Mouse (Mus musculus) heart, embryonic 13.5 days (tissue): ENCODE data around the gene Hic1. TPM values are rescaled to one million over a fixed set of nuclear protein-coding genes. Genes with fewer than 3 reads are reported as not detected.

ENCODE experiments used
- ATAC-seq: fragments of 200-750 bp; cut with Nextera tagmentation; 2 replicates; pipeline ENCODE4 v1.8.0; 2017; ENCODE audit warnings: moderate TSS enrichment; ENCODE audit not compliant: insufficient number of reproducible peaks, low FRiP score, low TSS enrichment; ENCODE audit errors: extremely low read depth
- H3K27ac ChIP-seq: fragments of 300-500 bp; sonication (generic); replicated peaks from 2 replicates; pipeline ENCODE4 v1.5.1; 2015; ENCODE audit warnings: moderate library complexity, mild to moderate bottlenecking, inconsistent platforms
- H3K27me3 ChIP-seq: fragments of 300-500 bp; sonication (generic); replicated peaks from 2 replicates; pipeline ENCODE4 v1.6.1; 2015; ENCODE audit warnings: mild to moderate bottlenecking, inconsistent platforms
- H3K36me3 ChIP-seq: fragments of 300-500 bp; sonication (generic); 2 replicates; pipeline ENCODE4 v1.6.1; 2015; ENCODE audit warnings: mild to moderate bottlenecking, inconsistent platforms
- H3K4me1 ChIP-seq: fragments of 300-500 bp; sonication (generic); 2 replicates; pipeline ENCODE4 v1.6.1; 2015; ENCODE audit warnings: inconsistent platforms
- H3K4me2 ChIP-seq: fragments of 300-500 bp; sonication (generic); 2 replicates; pipeline ENCODE4 v1.6.1; 2015; ENCODE audit warnings: inconsistent platforms, mild to moderate bottlenecking, moderate library complexity
- H3K4me3 ChIP-seq: fragments of 300-500 bp; sonication (generic); 2 replicates; pipeline ENCODE4 v1.5.1; 2015; ENCODE audit warnings: moderate library complexity, mild to moderate bottlenecking, inconsistent platforms
- H3K9ac ChIP-seq: fragments of 300-500 bp; sonication (generic); 2 replicates; pipeline ENCODE4 v1.6.1; 2015; ENCODE audit warnings: inconsistent platforms, mild to moderate bottlenecking, moderate library complexity
- H3K9me3 ChIP-seq: fragments of 300-500 bp; sonication (generic); 2 replicates; pipeline ENCODE4 v1.6.1; 2016; ENCODE audit warnings: inconsistent platforms
- WGBS: fragments of 180-500 bp; shearing (Covaris S2); methylation state at CpG from one replicate; pipeline ENCODE4 v1.1.7; 2015; ENCODE audit warnings: mixed read lengths; 5-methylcytosine and 5-hydroxymethylcytosine counted together
- polyA plus RNA-seq: library from polyadenylated mRNA; unstranded; fragments of >200 nt; fragmentation: Nextera tagmentation; extraction: Ambion mirVana; gene quantifications from 2 replicates; pipeline ENCODE4 v1.2.1, GENCODE M21; 2015

Hic1 gene
- polyA plus RNA-seq, 1 experiment from 2014 or later = 9.4 TPM

- Histone ChIP-seq H3K9ac (no peak overlapping the region), H3K9me3 (no peaks in the 10 kb centered on the region), H3K4me3 (no peak overlapping the region), H3K27ac (peak overlapping the region; percentile 6; the same call in 1 of the 2 replicates), H3K36me3 (no peaks in the 10 kb centered on the region), H3K4me2 (no peak overlapping the region), H3K27me3 (no peaks in the 10 kb centered on the region), H3K4me1 (peaks cover 60% of the 10 kb centered on the region)
- ATAC-seq = no peak
- WGBS = 73% methylated on average over 4 of the region's 4 CpGs
These were observed 34.6 kb upstream of the Hic1 start for GRCm38 (mm10) chr11:75203926-75204325.

GRCm38 (mm10) chr11:75201721-75202120 lies 32.4 kb upstream of the Hic1 start:
- Histone ChIP-seq H3K36me3 (no peaks in the 10 kb centered on the region), H3K27ac (no peak overlapping the region), H3K4me2 (no peak overlapping the region), H3K9ac (peak overlapping the region; percentile 13; the same call in 1 of the 2 replicates), H3K4me1 (peaks cover 54% of the 10 kb centered on the region), H3K27me3 (peaks cover 19% of the 10 kb centered on the region), H3K9me3 (no peaks in the 10 kb centered on the region), H3K4me3 (no peak overlapping the region)
- ATAC-seq = no peak
- 60% methylated on average over 8 of the region's 8 CpGs for WGBS

- H3K9me3 ChIP-seq = no peaks in the 10 kb centered on the region
- peaks cover 27% of the 10 kb centered on the region for H3K27me3 ChIP-seq
- peaks cover 57% of the 10 kb centered on the region for H3K4me1 ChIP-seq
- ATAC-seq = no peak
- 85% methylated on average over 12 of the region's 12 CpGs for WGBS
- H3K9ac ChIP-seq = no peak overlapping the region
- H3K4me3 ChIP-seq = no peak overlapping the region
- no peaks in the 10 kb centered on the region for H3K36me3 ChIP-seq
- no peak overlapping the region for H3K4me2 ChIP-seq
- no peak overlapping the region for H3K27ac ChIP-seq
These were observed 31.6 kb upstream of the Hic1 start for GRCm38 (mm10) chr11:75200935-75201334.

GRCm38 (mm10) chr11:75199951-75200350 lies 30.6 kb upstream of the Hic1 start:
- H3K27ac ChIP-seq = no peak overlapping the region
- WGBS = 75% methylated on average over 5 of the region's 5 CpGs
- peaks cover 36% of the 10 kb centered on the region for H3K27me3 ChIP-seq
- peaks cover 57% of the 10 kb centered on the region for H3K4me1 ChIP-seq
- no peak overlapping the region for H3K4me3 ChIP-seq
- no peak for ATAC-seq
- H3K4me2 ChIP-seq = no peak overlapping the region
- H3K9me3 ChIP-seq = no peaks in the 10 kb centered on the region
- H3K36me3 ChIP-seq = no peaks in the 10 kb centered on the region
- H3K9ac ChIP-seq = no peak overlapping the region

GRCm38 (mm10) chr11:75198792-75199191 lies 29.5 kb upstream of the Hic1 start:
- Histone ChIP-seq H3K4me3 (no peak overlapping the region), H3K4me1 (peaks cover 57% of the 10 kb centered on the region)

GRCm38 (mm10) chr11:75197956-75198355 lies 28.6 kb upstream of the Hic1 start:
- H3K4me1 ChIP-seq = peaks cover 57% of the 10 kb centered on the region

More at GRCm38 (mm10) chr11:75198792-75199191, 29.5 kb upstream of the Hic1 start:
- H3K27ac ChIP-seq = no peak overlapping the region
- H3K9me3 ChIP-seq = no peaks in the 10 kb centered on the region
- H3K36me3 ChIP-seq = no peaks in the 10 kb centered on the region
- no peak for ATAC-seq
- H3K9ac ChIP-seq = no peak overlapping the region
- peaks cover 48% of the 10 kb centered on the region for H3K27me3 ChIP-seq
- 67% methylated on average over 4 of the region's 4 CpGs for WGBS
- H3K4me2 ChIP-seq = no peak overlapping the region

GRCm38 (mm10) chr11:75196131-75196530 lies 26.8 kb upstream of the Hic1 start:
- Histone ChIP-seq H3K9ac (no peak overlapping the region), H3K4me2 (peak overlapping the region; percentile 89), H3K4me3 (no peak overlapping the region), H3K27ac (no peak overlapping the region), H3K36me3 (no peaks in the 10 kb centered on the region), H3K9me3 (no peaks in the 10 kb centered on the region), H3K27me3 (peaks cover 68% of the 10 kb centered on the region), H3K4me1 (peaks cover 57% of the 10 kb centered on the region)
- ATAC-seq = no peak
- WGBS = 68% methylated on average over 6 of the region's 6 CpGs

More at GRCm38 (mm10) chr11:75197956-75198355, 28.6 kb upstream of the Hic1 start:
- H3K36me3 ChIP-seq = no peaks in the 10 kb centered on the region
- no peak overlapping the region for H3K27ac ChIP-seq
- ATAC-seq = no peak
- H3K4me2 ChIP-seq = no peak overlapping the region
- H3K4me3 ChIP-seq = no peak overlapping the region
- H3K9ac ChIP-seq = no peak overlapping the region
- no peaks in the 10 kb centered on the region for H3K9me3 ChIP-seq
- peaks cover 56% of the 10 kb centered on the region for H3K27me3 ChIP-seq
- 40% methylated on average over 7 of the region's 7 CpGs for WGBS

- H3K36me3 ChIP-seq = no peaks in the 10 kb centered on the region
- peak overlapping the region; percentile 89 for H3K27ac ChIP-seq
- H3K4me2 ChIP-seq = peak overlapping the region; percentile 89
- WGBS = under 1% methylated on average over 38 of the region's 39 CpGs
- no peak for ATAC-seq
- H3K27me3 ChIP-seq = peaks cover 68% of the 10 kb centered on the region
- H3K9me3 ChIP-seq = no peaks in the 10 kb centered on the region
- peak overlapping the region; percentile 87 for H3K9ac ChIP-seq
- peak overlapping the region; percentile 70 for H3K4me3 ChIP-seq
- peaks cover 60% of the 10 kb centered on the region for H3K4me1 ChIP-seq
These were observed 25.6 kb upstream of the Hic1 start for GRCm38 (mm10) chr11:75194850-75195461.

- Histone ChIP-seq H3K4me3 (peak overlapping the region; percentile 70), H3K27ac (peak overlapping the region; percentile 89), H3K9ac (peak overlapping the region; percentile 87), H3K4me2 (peak overlapping the region; percentile 89), H3K4me1 (peaks cover 66% of the 10 kb centered on the region), H3K27me3 (peaks cover 68% of the 10 kb centered on the region), H3K36me3 (no peaks in the 10 kb centered on the region), H3K9me3 (no peaks in the 10 kb centered on the region)
- ATAC-seq = no peak
- 0% methylated on average over 52 of the region's 52 CpGs for WGBS
These were observed 25.0 kb upstream of the Hic1 start for GRCm38 (mm10) chr11:75194121-75194849.

GRCm38 (mm10) chr11:75193256-75194071 lies 24.1 kb upstream of the Hic1 start, which contains the start of gene Rtn4rl1:
TSS of gene Rtn4rl1 (plus strand) at chr11:75193783.
- H3K4me2 ChIP-seq = peak within 1 kb of the TSS; percentile 89
- H3K4me3 ChIP-seq = peak within 1 kb of the TSS; percentile 70
- peak; percentile 37; the same call in 1 of the 2 replicates for ATAC-seq
- peaks cover 74% of the 10 kb centered on the region for H3K4me1 ChIP-seq
- peak within 1 kb of the TSS; percentile 87 for H3K9ac ChIP-seq
- H3K36me3 ChIP-seq = no peaks in the 10 kb centered on the region
- no peaks in the 10 kb centered on the region for H3K9me3 ChIP-seq
- under 1% methylated on average over 84 of the region's 84 CpGs for WGBS
- H3K27me3 ChIP-seq = peaks cover 65% of the 10 kb centered on the region
- peak within 1 kb of the TSS; percentile 89 for H3K27ac ChIP-seq
